Mouse (Mus musculus) neural tube, embryonic 15.5 days (tissue): ENCODE measurements around the gene Cab39l. TPM values are rescaled to one million over a fixed set of nuclear protein-coding genes. Genes with fewer than 3 reads are reported as not detected.

Source experiments
- ATAC-seq: fragments of 200-750 bp; cut with Nextera tagmentation; 2 replicates; pipeline ENCODE4 v1.8.0; 2017; ENCODE audit warnings: mild to moderate bottlenecking, moderate TSS enrichment, moderate library complexity; ENCODE audit not compliant: low FRiP score
- H3K27ac ChIP-seq: fragments of 300-500 bp; sonication (generic); replicated peaks from 2 replicates; pipeline ENCODE4 v1.5.1; 2015; ENCODE audit warnings: mild to moderate bottlenecking, inconsistent platforms
- H3K27me3 ChIP-seq: fragments of 300-500 bp; sonication (generic); replicated peaks from 2 replicates; pipeline ENCODE4 v1.6.1; 2015; ENCODE audit warnings: inconsistent platforms
- H3K36me3 ChIP-seq: fragments of 300-500 bp; sonication (generic); 2 replicates; pipeline ENCODE4 v1.6.1; 2015; ENCODE audit warnings: inconsistent platforms
- H3K4me1 ChIP-seq: fragments of 300-500 bp; sonication (generic); 2 replicates; pipeline ENCODE4 v1.6.1; 2015; ENCODE audit warnings: inconsistent platforms
- H3K4me2 ChIP-seq: fragments of 300-500 bp; sonication (generic); 2 replicates; pipeline ENCODE4 v1.6.1; 2015; ENCODE audit warnings: inconsistent platforms, mild to moderate bottlenecking, moderate library complexity
- H3K4me3 ChIP-seq: fragments of 300-500 bp; sonication (generic); replicated peaks from 2 replicates; pipeline ENCODE4 v1.5.1; 2015; ENCODE audit warnings: mild to moderate bottlenecking, inconsistent platforms
- H3K9ac ChIP-seq: fragments of 300-500 bp; sonication (generic); replicated peaks from 2 replicates; pipeline ENCODE4 v1.6.1; 2015; ENCODE audit warnings: mild to moderate bottlenecking, inconsistent platforms
- H3K9me3 ChIP-seq: fragments of 300-500 bp; sonication (generic); replicated peaks from 2 replicates; pipeline ENCODE4 v1.6.1; 2016; ENCODE audit warnings: inconsistent platforms
- WGBS: fragments of 180-500 bp; shearing (Covaris S2); methylation state at CpG from one replicate; pipeline ENCODE4 v1.1.7; 2015; ENCODE audit warnings: mixed read lengths; 5-methylcytosine and 5-hydroxymethylcytosine counted together
- polyA plus RNA-seq: library from polyadenylated mRNA; unstranded; fragments of >200 nt; fragmentation: Nextera tagmentation; extraction: Ambion mirVana; gene quantifications from 2 replicates; pipeline ENCODE4 v1.2.1, GENCODE M21; 2015

Gene Cab39l
- polyA plus RNA-seq, 1 experiment from 2014 or later = 19.8 TPM

DNA sequence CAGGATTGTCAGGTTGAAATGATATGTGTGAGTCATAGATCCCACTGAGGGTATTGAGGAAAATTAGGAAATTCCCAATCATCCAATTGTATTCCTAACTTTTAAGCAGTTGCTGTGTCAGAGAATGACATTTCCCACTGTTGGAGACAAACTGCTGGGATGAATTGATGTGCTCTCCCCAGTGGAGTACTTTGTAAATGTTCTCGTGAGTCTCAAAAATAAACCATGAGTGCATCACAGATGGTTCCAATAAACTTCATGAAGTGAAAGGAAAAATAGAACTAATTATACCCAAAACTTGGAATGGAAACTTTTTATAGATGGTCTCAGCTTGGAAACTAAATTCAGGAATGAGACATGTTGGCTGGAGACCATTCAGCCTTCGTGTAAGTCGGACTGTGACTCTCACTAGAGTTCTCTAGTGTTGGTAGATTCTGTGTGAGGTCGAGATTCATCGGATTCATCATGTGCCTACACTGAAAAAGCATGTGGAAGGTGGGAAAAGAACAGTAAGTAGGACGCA, 73.2 kb downstream of the Cab39l start:
- no peak for ATAC-seq
- Histone ChIP-seq H3K36me3 (no peaks in the 10 kb centered on the region), H3K27ac (no peak overlapping the region), H3K4me3 (no peak overlapping the region), H3K9me3 (no peaks in the 10 kb centered on the region), H3K27me3 (no peaks in the 10 kb centered on the region), H3K9ac (no peak overlapping the region), H3K4me2 (no peak overlapping the region), H3K4me1 (no peaks in the 10 kb centered on the region)
- 89% methylated on average over 6 of the region's 6 CpGs for WGBS

DNA sequence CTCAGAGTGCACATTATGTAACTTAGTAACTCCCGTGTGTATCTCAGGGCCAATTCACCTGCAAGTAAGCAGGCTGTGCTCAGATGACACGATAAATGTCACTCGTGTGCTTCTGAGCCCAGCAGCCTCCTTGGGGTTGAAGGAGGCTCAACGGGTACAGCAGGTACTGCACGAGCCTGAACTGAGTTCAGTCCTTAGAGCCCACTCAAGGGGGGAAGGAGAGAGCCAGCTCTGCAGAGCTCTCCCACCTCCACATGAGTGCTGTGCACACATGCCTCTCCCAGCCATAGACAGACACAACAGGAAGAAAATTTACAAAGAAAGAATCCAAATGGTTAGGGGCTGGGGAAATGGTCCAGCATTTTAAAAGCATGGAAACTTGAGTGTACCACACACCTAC, 85.1 kb downstream of the Cab39l start:
- Histone ChIP-seq H3K27ac (no peak overlapping the region), H3K9ac (no peak overlapping the region), H3K36me3 (no peaks in the 10 kb centered on the region), H3K9me3 (no peaks in the 10 kb centered on the region), H3K4me3 (no peak overlapping the region), H3K27me3 (no peaks in the 10 kb centered on the region), H3K4me1 (no peaks in the 10 kb centered on the region), H3K4me2 (no peak overlapping the region)
- 92% methylated on average over 5 of the region's 5 CpGs for WGBS
- ATAC-seq = no peak

DNA sequence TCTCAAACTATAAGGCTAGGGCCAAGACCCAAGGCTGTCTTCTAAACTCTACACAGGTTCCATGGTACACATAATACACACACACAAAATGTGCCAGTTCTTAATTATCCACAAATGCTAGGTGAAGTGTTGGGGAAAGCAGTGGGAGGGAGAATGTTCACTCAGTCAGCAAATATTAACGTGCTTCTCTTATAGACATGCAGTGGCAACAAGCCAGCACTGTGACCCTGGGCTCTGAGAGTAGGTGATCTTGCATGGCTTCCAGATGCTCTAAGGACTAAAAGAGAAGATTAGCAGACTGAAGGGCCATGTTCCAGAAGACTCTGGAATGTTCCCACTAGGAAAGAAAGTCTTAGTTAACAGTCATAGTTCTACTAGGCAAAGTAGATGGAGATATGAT, 90.0 kb downstream of the Cab39l start:
- no peak overlapping the region for H3K4me3 ChIP-seq
- H3K9ac ChIP-seq = no peak overlapping the region
- no peak overlapping the region for H3K27ac ChIP-seq
- H3K27me3 ChIP-seq = no peaks in the 10 kb centered on the region
- 80% methylated on average over 1 of the region's 1 CpGs for WGBS
- H3K36me3 ChIP-seq = no peaks in the 10 kb centered on the region
- H3K4me1 ChIP-seq = no peaks in the 10 kb centered on the region
- H3K9me3 ChIP-seq = no peaks in the 10 kb centered on the region
- ATAC-seq = no peak
- H3K4me2 ChIP-seq = no peak overlapping the region

DNA sequence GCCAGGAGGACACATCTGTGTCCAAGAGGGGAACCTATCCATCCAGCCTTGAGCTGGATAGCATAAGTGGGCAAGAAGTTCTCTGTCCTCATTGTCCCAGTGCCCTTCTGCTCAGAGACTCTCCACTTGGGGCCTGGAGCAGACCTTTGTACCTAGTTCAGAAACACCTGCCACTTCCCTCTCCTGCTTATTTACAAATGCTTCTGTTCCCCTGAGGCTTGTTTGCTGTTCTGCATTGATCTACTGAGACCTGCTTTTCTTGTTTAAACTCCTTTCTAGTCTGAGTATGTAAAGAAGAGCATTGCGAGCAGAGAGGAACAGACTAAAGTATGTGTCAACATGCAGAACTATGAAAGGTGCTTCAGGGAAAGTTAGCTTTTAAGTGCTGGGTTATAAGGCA, 92.2 kb downstream of the Cab39l start:
- no peaks in the 10 kb centered on the region for H3K9me3 ChIP-seq
- H3K4me2 ChIP-seq = no peak overlapping the region
- H3K4me1 ChIP-seq = no peaks in the 10 kb centered on the region
- H3K27ac ChIP-seq = no peak overlapping the region
- H3K4me3 ChIP-seq = no peak overlapping the region
- ATAC-seq = no peak
- no peaks in the 10 kb centered on the region for H3K27me3 ChIP-seq
- no peaks in the 10 kb centered on the region for H3K36me3 ChIP-seq
- H3K9ac ChIP-seq = no peak overlapping the region
- WGBS = 87% methylated on average over 1 of the region's 1 CpGs

DNA sequence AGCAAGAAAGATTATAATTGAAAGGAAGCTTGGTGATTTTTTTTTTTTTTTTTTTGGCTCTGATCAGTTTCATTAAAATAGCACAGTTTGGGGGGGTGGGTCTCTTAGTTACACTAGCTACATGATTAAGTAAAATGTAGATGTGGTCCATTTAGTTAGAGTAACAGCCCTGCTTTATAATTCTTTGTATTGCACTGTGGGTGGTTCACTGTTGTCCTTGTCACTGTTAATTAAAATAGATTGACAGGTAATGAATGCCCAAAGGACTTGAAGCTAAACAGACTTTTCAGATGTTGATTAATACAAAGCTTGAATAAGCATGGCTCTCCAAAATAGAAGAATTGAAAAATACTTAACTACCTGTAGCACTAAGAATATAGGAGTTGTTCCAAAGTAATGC, 93.1 kb downstream of the Cab39l start:
- ATAC-seq = no peak
- Histone ChIP-seq H3K9ac (no peak overlapping the region), H3K4me3 (no peak overlapping the region), H3K27ac (no peak overlapping the region), H3K36me3 (no peaks in the 10 kb centered on the region), H3K4me2 (no peak overlapping the region), H3K27me3 (no peaks in the 10 kb centered on the region), H3K4me1 (no peaks in the 10 kb centered on the region), H3K9me3 (no peaks in the 10 kb centered on the region)

DNA sequence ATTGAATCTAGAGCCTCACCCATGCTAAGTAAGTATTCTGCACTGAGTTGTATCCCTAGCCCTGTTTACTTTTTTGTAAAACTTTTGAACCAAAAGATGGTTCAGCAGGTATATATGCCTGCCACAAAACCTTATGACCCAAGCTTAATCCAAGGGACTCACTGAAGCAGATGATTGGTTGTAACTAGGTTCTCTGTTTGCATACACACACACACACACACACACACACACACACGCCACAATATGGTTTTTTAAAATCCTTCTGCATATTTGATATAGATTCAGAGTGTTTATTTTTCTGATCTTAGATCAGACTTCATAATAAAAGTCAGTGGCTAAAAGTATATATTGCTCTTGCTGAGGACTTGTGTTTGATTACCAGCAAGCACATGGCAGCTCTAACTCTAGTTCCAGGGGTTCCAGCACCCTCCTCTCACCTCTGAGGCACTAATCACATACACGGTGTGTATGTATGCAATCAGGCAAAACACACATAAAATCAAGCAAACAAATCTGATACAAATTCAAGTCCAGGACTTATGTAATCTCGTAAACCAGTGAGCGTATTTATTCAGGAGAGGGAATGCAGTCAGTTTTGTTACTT, 97.2 kb downstream of the Cab39l start:
- WGBS = 96% methylated on average over 4 of the region's 4 CpGs
- H3K27me3 ChIP-seq = no peaks in the 10 kb centered on the region
- no peaks in the 10 kb centered on the region; the same call in 1 of the 2 replicates for H3K36me3 ChIP-seq
- no peak overlapping the region for H3K9ac ChIP-seq
- no peaks in the 10 kb centered on the region for H3K9me3 ChIP-seq
- no peaks in the 10 kb centered on the region for H3K4me1 ChIP-seq
- no peak overlapping the region for H3K27ac ChIP-seq
- no peak overlapping the region for H3K4me3 ChIP-seq
- no peak overlapping the region for H3K4me2 ChIP-seq
- no peak for ATAC-seq

DNA sequence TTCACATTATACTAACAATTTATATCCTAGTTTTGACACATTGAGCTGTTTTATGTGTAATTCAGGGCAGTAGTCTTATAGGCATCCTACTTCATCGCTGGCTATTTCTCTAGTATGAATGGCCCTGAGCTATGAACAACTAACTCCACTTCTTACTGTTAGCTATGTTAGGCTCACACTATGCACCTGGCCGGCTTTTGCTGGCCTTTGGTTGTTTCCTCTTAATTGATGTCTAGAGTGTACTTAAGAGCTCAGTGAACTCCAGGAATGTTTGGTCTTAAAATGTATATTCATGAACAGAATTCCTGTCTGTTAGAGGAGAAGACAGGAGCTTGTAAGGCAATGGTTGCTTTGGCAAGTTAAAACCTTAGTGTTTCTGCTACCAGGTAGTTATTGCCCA, 99.5 kb downstream of the Cab39l start:
- no peaks in the 10 kb centered on the region for H3K9me3 ChIP-seq
- ATAC-seq = no peak
- no peaks in the 10 kb centered on the region for H3K4me1 ChIP-seq
- no peaks in the 10 kb centered on the region; the same call in 1 of the 2 replicates for H3K36me3 ChIP-seq
- H3K27ac ChIP-seq = no peak overlapping the region
- no peak overlapping the region for H3K4me3 ChIP-seq
- H3K27me3 ChIP-seq = no peaks in the 10 kb centered on the region
- 96% methylated on average over 2 of the region's 2 CpGs for WGBS
- H3K9ac ChIP-seq = no peak overlapping the region
- no peak overlapping the region for H3K4me2 ChIP-seq

DNA sequence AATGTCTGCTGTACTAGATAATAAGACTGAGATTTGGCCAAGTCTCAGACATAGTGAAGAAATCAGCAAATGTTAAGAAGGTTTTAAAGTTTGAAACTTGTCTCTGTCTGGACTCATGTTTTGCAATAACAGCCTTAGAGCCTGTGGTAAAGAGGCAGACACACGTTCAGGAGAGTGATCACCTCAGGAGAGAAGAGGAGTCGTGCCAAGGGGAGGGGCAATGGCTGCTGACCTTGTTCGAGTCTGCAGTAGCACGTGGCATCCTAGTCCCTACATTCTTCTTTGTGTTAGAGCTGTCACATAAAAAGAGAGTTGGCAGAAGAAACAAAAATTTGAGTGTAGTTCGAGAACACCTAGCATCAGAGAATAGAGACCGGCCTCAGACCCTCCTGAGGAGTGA, 100.0 kb downstream of the Cab39l start:
- ATAC-seq = no peak
- WGBS = 79% methylated on average over 6 of the region's 6 CpGs
- no peak overlapping the region for H3K9ac ChIP-seq
- H3K4me3 ChIP-seq = no peak overlapping the region
- no peaks in the 10 kb centered on the region for H3K4me1 ChIP-seq
- H3K36me3 ChIP-seq = no peaks in the 10 kb centered on the region; the same call in 1 of the 2 replicates
- H3K4me2 ChIP-seq = no peak overlapping the region
- no peak overlapping the region for H3K27ac ChIP-seq
- H3K9me3 ChIP-seq = no peaks in the 10 kb centered on the region
- H3K27me3 ChIP-seq = no peaks in the 10 kb centered on the region

DNA sequence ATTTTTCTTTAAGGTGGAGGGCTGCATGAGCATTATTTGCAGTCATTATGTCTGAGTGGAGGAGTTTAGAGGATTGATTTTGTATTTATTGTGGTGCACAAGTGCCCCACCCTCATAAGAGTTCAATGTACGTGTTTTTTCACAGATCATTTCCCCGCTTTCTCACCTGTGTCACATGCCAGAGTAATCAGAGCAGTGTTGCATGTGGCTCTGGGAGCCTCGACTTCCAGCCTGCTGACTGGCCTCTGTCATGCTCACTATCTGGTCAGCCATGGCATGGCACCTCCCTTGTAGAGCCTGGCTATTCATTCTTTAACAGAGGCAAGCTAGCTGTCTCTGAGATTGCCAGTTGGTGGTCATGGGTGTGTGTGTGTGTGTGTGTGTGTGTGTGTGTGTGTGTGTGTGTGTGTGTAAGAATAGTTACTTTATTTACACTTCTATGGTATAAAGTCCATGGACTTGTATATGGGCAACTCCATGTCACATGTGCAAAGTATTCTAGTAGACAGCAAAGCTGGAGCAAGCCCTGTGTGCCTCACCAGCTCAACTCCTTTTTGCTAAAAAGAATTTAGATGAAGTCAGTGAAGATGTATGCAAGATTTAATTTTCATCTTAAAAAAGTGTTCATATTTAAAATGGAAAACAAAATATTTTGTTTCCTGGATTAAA, 102.5 kb downstream of the Cab39l start:
- Histone ChIP-seq H3K27ac (no peak overlapping the region), H3K9me3 (no peaks in the 10 kb centered on the region), H3K9ac (no peak overlapping the region), H3K4me1 (no peaks in the 10 kb centered on the region), H3K36me3 (no peaks in the 10 kb centered on the region; the same call in 1 of the 2 replicates), H3K4me3 (no peak overlapping the region), H3K4me2 (no peak overlapping the region), H3K27me3 (no peaks in the 10 kb centered on the region)
- no peak for ATAC-seq
- 89% methylated on average over 3 of the region's 3 CpGs for WGBS

DNA sequence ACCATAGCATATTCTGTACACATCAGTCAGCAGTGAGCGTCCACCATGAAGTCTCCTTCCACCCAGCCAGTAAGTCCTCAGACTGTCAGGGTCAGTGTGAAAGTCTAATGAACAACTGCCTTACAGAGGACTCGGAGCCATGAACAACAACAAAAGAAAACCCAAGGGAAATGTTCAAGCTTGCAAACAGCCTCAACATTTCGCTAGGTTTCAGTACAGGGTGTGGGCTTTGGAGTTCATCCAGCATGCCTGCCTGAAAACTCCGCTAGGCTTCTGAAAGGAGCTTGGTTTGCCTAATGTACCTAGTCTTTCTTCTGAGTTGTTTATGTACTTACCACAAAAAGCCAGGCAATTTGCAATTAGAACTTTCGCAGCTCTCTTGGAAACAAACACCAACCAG, 103.2 kb downstream of the Cab39l start:
- Histone ChIP-seq H3K36me3 (no peaks in the 10 kb centered on the region; the same call in 1 of the 2 replicates), H3K4me3 (no peak overlapping the region), H3K27me3 (no peaks in the 10 kb centered on the region), H3K9me3 (no peaks in the 10 kb centered on the region), H3K4me2 (no peak overlapping the region), H3K9ac (no peak overlapping the region), H3K27ac (no peak overlapping the region), H3K4me1 (no peaks in the 10 kb centered on the region)
- WGBS = 59% methylated on average over 5 of the region's 5 CpGs
- ATAC-seq = no peak

DNA sequence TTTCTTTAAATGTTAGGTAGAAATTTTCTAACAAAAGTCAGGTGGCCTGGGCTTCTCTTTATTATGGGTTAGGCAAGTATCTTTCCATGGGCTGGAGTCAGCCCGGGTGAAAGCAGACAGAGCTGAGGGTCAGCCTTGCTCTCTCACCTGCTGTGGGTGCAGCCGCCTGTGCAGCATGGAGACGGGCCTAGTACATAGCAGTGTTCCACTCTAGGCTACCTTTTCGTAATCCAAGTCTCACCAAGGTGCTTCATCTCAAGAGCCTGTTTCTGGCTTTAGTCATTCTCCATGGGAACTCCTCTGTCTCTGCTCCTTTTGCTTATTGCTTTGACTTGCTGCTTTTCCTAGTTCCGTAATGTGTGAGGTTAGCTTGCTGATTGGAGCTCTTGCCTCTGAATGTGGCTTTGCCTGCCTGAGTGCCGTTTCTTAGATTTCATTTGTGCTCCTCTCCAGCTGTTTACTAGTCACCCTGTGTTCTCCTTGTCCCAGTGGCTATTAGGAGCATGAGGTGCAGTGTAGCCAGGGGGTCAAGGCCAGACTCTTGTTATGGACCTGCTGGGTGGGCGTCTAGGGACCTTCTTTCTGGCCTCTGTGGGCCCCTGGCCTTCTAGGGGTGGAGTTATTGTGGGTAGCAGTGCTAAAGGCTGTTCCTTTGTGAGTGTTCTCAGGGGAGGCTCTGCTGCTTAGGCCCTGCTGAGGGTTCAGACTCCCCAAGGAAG, 105.5 kb downstream of the Cab39l start:
- Histone ChIP-seq H3K4me1 (no peaks in the 10 kb centered on the region), H3K27ac (no peak overlapping the region), H3K4me2 (no peak overlapping the region), H3K4me3 (no peak overlapping the region), H3K9me3 (no peaks in the 10 kb centered on the region), H3K36me3 (no peaks in the 10 kb centered on the region), H3K27me3 (no peaks in the 10 kb centered on the region), H3K9ac (no peak overlapping the region)
- 82% methylated on average over 7 of the region's 7 CpGs for WGBS
- ATAC-seq = no peak

DNA sequence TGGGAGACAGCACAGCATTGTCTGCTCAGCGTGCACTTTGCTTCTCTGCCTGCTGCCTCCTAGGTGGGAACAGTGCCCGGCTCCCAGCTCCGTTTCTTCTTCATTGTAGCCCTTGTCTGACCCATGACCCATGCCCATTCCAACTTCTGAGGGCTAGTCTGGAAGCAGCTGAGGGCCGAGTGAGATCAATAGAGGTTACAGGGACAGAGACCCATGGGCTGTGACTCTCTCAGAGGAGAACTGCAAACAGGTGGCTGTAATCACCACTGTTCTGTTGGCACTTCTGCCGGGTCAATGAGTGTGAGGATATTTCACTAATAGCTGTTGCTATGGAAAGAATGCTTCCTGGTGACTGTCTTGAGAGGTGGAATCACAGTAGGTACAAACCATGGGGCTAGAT, 106.8 kb downstream of the Cab39l start:
- 53% methylated on average over 5 of the region's 5 CpGs for WGBS
- Histone ChIP-seq H3K27me3 (no peaks in the 10 kb centered on the region), H3K36me3 (no peaks in the 10 kb centered on the region), H3K27ac (no peak overlapping the region), H3K9ac (no peak overlapping the region), H3K4me2 (no peak overlapping the region), H3K4me1 (no peaks in the 10 kb centered on the region), H3K9me3 (no peaks in the 10 kb centered on the region), H3K4me3 (no peak overlapping the region)
- no peak for ATAC-seq
